Mouse (Mus musculus) lung, postnatal 4 days (tissue): ENCODE data around the gene Zfhx3.
A peak's percentile ranks its signal among the peaks of the same experiment; 100 is the strongest.

Experiments used
- DNase-seq, 2 experiments: peaks; one replicate each; pipeline ENCODE4 v3.0.0; 2021

Zfhx3 gene

GRCm38 (mm10) chr8:108467172-108468035 lies 525.0 kb downstream of the Zfhx3 start:
- no peak for DNase-seq

- no peak for DNase-seq
These were observed 527.8 kb downstream of the Zfhx3 start for GRCm38 (mm10) chr8:108470269-108470668.

- DNase-seq, result peak; percentile 8 to 31
These were observed 532.1 kb downstream of the Zfhx3 start for GRCm38 (mm10) chr8:108474556-108474955.

GRCm38 (mm10) chr8:108478131-108478530 lies 535.7 kb downstream of the Zfhx3 start:
- no peak for DNase-seq

GRCm38 (mm10) chr8:108480141-108480540 lies 537.7 kb downstream of the Zfhx3 start:
- DNase-seq, result no peak

GRCm38 (mm10) chr8:108481167-108481815 lies 538.8 kb downstream of the Zfhx3 start:
- DNase-seq, result no peak

- DNase-seq, result no peak
These were observed 553.7 kb downstream of the Zfhx3 start for GRCm38 (mm10) chr8:108496101-108496500.

- no peak for DNase-seq
These were observed 564.3 kb downstream of the Zfhx3 start for GRCm38 (mm10) chr8:108506779-108507178.

GRCm38 (mm10) chr8:108507769-108508168 lies 565.3 kb downstream of the Zfhx3 start:
- no peak for DNase-seq

GRCm38 (mm10) chr8:108510641-108511325 lies 568.3 kb downstream of the Zfhx3 start:
- no peak for DNase-seq

GRCm38 (mm10) chr8:108518116-108518515 lies 575.7 kb downstream of the Zfhx3 start:
- no peak for DNase-seq

GRCm38 (mm10) chr8:108522050-108522449 lies 579.6 kb downstream of the Zfhx3 start:
- no peak for DNase-seq

GRCm38 (mm10) chr8:108529421-108529820 lies 587.0 kb downstream of the Zfhx3 start:
- no peak for DNase-seq

GRCm38 (mm10) chr8:108535121-108535876 lies 592.9 kb downstream of the Zfhx3 start:
- DNase-seq, result no peak

- no peak for DNase-seq
These were observed 593.7 kb downstream of the Zfhx3 start for GRCm38 (mm10) chr8:108536186-108536585.

GRCm38 (mm10) chr8:108536911-108537351 lies 594.5 kb downstream of the Zfhx3 start:
- no peak for DNase-seq

- peak; percentile 13 to 30 for DNase-seq
These were observed 595.5 kb downstream of the Zfhx3 start for GRCm38 (mm10) chr8:108537686-108538551.

- no peak for DNase-seq
These were observed 596.6 kb downstream of the Zfhx3 start for GRCm38 (mm10) chr8:108538929-108539555.

GRCm38 (mm10) chr8:108552518-108552917 lies 610.1 kb downstream of the Zfhx3 start:
- DNase-seq, result no peak

- no peak for DNase-seq
These were observed 611.5 kb downstream of the Zfhx3 start for GRCm38 (mm10) chr8:108553808-108554577.
